In genomic region chr15:82184183-82184582, GRCm38 (mm10) we compare ENCODE assay signal across 9 mouse cellular contexts. TPM values are rescaled to one million over a fixed set of nuclear protein-coding genes. Genes with fewer than 3 reads are reported as not detected.
DNase-seq lines count a peak whose midpoint lies in the region; ATAC-seq and TF ChIP-seq lines count a peak whose summit lies in the region.
"Had no signal": no experiment of that assay in that cellular context is flagged by ENCODE, and none has a peak within 500 bp of the region (broad histone marks: within the 10 kb centered on the region; RNA-seq: fewer than 3 reads in every experiment).

No protein-coding gene starts in this region.

- ATAC-seq in midbrain, embryonic 11.5 days (ENCODE audit: low FRiP score), result 0 out of 2 replicates have a peak, but pooled peaks have one; percentile 40
- no peak for ATAC-seq in midbrain, embryonic 16.5 days
- 0 out of 2 replicates have a peak, but pooled peaks have one; percentile 37 for ATAC-seq in embryonic facial prominence, embryonic 11.5 days (replicated peaks; ENCODE audit: insufficient number of reproducible peaks, low FRiP score, low TSS enrichment, low read depth)
- ATAC-seq in kidney, embryonic 14.5 days (ENCODE audit: low FRiP score, low TSS enrichment), result peak; percentile 73; the same call in 1 of the 2 replicates
- ATAC-seq in megakaryocyte progenitor cell, adult 5-6 weeks (replicated peaks; ENCODE audit: poor library complexity), result peak; percentile 32; the same call in 1 of the 2 replicates

- no peak overlapping the region for H3K4me3 ChIP-seq in midbrain, embryonic 11.5 days (ENCODE audit: low read depth, low read length)
- no peak overlapping the region for H3K4me3 ChIP-seq in midbrain, embryonic 16.5 days (ENCODE audit: low read depth, low read length)
- H3K4me3 ChIP-seq in embryonic facial prominence, embryonic 11.5 days (ENCODE audit: low read depth, low read length), result no peak overlapping the region
- H3K4me3 ChIP-seq in kidney, embryonic 14.5 days (ENCODE audit: low read length), result no peak overlapping the region
- H3K4me3 ChIP-seq in cerebellum, adult 2 months (replicated peaks; ENCODE audit: insufficient read depth, low read depth, low read length), result no peak overlapping the region

- H3K27ac ChIP-seq in midbrain, embryonic 11.5 days (ENCODE audit: low read depth, low read length), result no peak overlapping the region
- H3K27ac ChIP-seq in midbrain, embryonic 16.5 days (ENCODE audit: low read length), result no peak overlapping the region
- no peak overlapping the region for H3K27ac ChIP-seq in embryonic facial prominence, embryonic 11.5 days (replicated peaks; ENCODE audit: low read depth, low read length)
- H3K27ac ChIP-seq in kidney, embryonic 14.5 days (ENCODE audit: low read depth, low read length), result peak overlapping the region; percentile 62; the same call in 1 of the 2 replicates
- no peak overlapping the region for H3K27ac ChIP-seq in cerebellum, adult 2 months (ENCODE audit: insufficient read depth, low read length)

- H3K4me2 ChIP-seq in midbrain, embryonic 11.5 days, result no peak overlapping the region
- H3K4me2 ChIP-seq in midbrain, embryonic 16.5 days (ENCODE audit: low read length), result no peak overlapping the region
- no peak overlapping the region; the same call in 1 of the 2 replicates for H3K4me2 ChIP-seq in embryonic facial prominence, embryonic 11.5 days (ENCODE audit: low read depth, low read length)
- H3K4me2 ChIP-seq in kidney, embryonic 14.5 days (replicated peaks; ENCODE audit: low read depth, low read length), result no peak overlapping the region

- H3K9me3 ChIP-seq in midbrain, embryonic 11.5 days (ENCODE audit: control insufficient read depth, low read length), result peaks cover 5% of the 10 kb centered on the region; the same call in 1 of the 2 replicates
- no peaks in the 10 kb centered on the region for H3K9me3 ChIP-seq in midbrain, embryonic 16.5 days (replicated peaks; ENCODE audit: control insufficient read depth, low read length, poor library complexity, severe bottlenecking)
- no peaks in the 10 kb centered on the region for H3K9me3 ChIP-seq in embryonic facial prominence, embryonic 11.5 days (replicated peaks; ENCODE audit: control insufficient read depth, low read length)
- H3K9me3 ChIP-seq in kidney, embryonic 14.5 days (ENCODE audit: control insufficient read depth, low read length), result peaks cover 6% of the 10 kb centered on the region; the same call in 1 of the 2 replicates

- peaks cover 79% of the 10 kb centered on the region for H3K36me3 ChIP-seq in midbrain, embryonic 11.5 days (ENCODE audit: control insufficient read depth, insufficient read depth, low read length)
- peaks cover 77% of the 10 kb centered on the region for H3K36me3 ChIP-seq in midbrain, embryonic 16.5 days (ENCODE audit: control insufficient read depth, insufficient read depth, low read length)
- H3K36me3 ChIP-seq in embryonic facial prominence, embryonic 11.5 days (replicated peaks; ENCODE audit: control insufficient read depth, insufficient read depth, low read depth, low read length), result peaks cover 53% of the 10 kb centered on the region
- peaks cover 93% of the 10 kb centered on the region for H3K36me3 ChIP-seq in kidney, embryonic 14.5 days (ENCODE audit: control insufficient read depth, insufficient read depth, low read length)

- TF ChIP-seq POLR2A in cerebellum, adult 2 months (IDR thresholded peaks at IDR 0.05; ENCODE audit: borderline replicate concordance, insufficient read depth, low read length), result no peak

- no peak overlapping the region for H3K9ac ChIP-seq in midbrain, embryonic 11.5 days (ENCODE audit: low read length)
- H3K9ac ChIP-seq in midbrain, embryonic 16.5 days (ENCODE audit: low read depth, low read length), result no peak overlapping the region
- no peak overlapping the region for H3K9ac ChIP-seq in embryonic facial prominence, embryonic 11.5 days (replicated peaks; ENCODE audit: low read length)
- no peak overlapping the region for H3K9ac ChIP-seq in kidney, embryonic 14.5 days (ENCODE audit: low read depth, low read length)

- TF ChIP-seq CTCF in cerebellum, adult 2 months (IDR thresholded peaks at IDR 0.05; ENCODE audit: borderline replicate concordance, insufficient read depth, low read depth, low read length), result no peak

- WGBS in midbrain, embryonic 11.5 days, result 87% methylated on average over 7 of the region's 7 CpGs
- WGBS in midbrain, embryonic 16.5 days, result 82% methylated on average over 7 of the region's 7 CpGs
- 78% methylated on average over 7 of the region's 7 CpGs for WGBS in embryonic facial prominence, embryonic 11.5 days
- 54% methylated on average over 7 of the region's 7 CpGs for WGBS in kidney, embryonic 14.5 days
- 81% methylated on average over 7 of the region's 7 CpGs for whole genome bisulfite sequencing in cerebellum, adult 2 months

- H3K4me1 ChIP-seq in midbrain, embryonic 11.5 days (ENCODE audit: control insufficient read depth, insufficient read depth, low read length), result no peaks in the 10 kb centered on the region
- no peaks in the 10 kb centered on the region for H3K4me1 ChIP-seq in midbrain, embryonic 16.5 days (ENCODE audit: control insufficient read depth, insufficient read depth, low read length)
- H3K4me1 ChIP-seq in embryonic facial prominence, embryonic 11.5 days (ENCODE audit: control insufficient read depth, insufficient read depth, low read length), result no peaks in the 10 kb centered on the region
- H3K4me1 ChIP-seq in kidney, embryonic 14.5 days (ENCODE audit: control insufficient read depth, insufficient read depth, low read length), result peaks cover 9% of the 10 kb centered on the region
- peaks cover 13% of the 10 kb centered on the region for H3K4me1 ChIP-seq in cerebellum, adult 2 months (ENCODE audit: control insufficient read depth, insufficient read depth, low read length)

- no peaks in the 10 kb centered on the region for H3K27me3 ChIP-seq in midbrain, embryonic 11.5 days (ENCODE audit: control insufficient read depth, insufficient read depth, low read length)
- H3K27me3 ChIP-seq in midbrain, embryonic 16.5 days (ENCODE audit: control insufficient read depth, insufficient read depth, low read depth, low read length), result no peaks in the 10 kb centered on the region
- no peaks in the 10 kb centered on the region for H3K27me3 ChIP-seq in embryonic facial prominence, embryonic 11.5 days (ENCODE audit: control insufficient read depth, insufficient read depth, low read length)
- H3K27me3 ChIP-seq in kidney, embryonic 14.5 days (ENCODE audit: control insufficient read depth, insufficient read depth, low read length), result no peaks in the 10 kb centered on the region
- no peaks in the 10 kb centered on the region for H3K27me3 ChIP-seq in cerebellum, adult 2 months (ENCODE audit: control insufficient read depth, insufficient read depth, low read length)

- DNase-seq in midbrain, embryonic 11.5 days (ENCODE audit: low spot score, missing footprints), result no peak
- no peak for DNase-seq in embryonic facial prominence, embryonic 11.5 days (ENCODE audit: low spot score)
- DNase-seq in right cerebral cortex, postnatal 14 days, result no peak
- no peak for DNase-seq in cerebellum, adult 2 months
- DNase-seq: heart, postnatal 14 days had no signal

RNA-seq across cellular contexts. Expression of gene Shisa8, which starts 28.4 kb away (rescaled TPM):
- 0.14 and 0.57 TPM in 2 replicates for polyA plus RNA-seq in midbrain, embryonic 11.5 days (2014; fragmentation: Nextera tagmentation; extraction: Ambion mirVana)
- polyA plus RNA-seq in midbrain, embryonic 16.5 days (2015; fragmentation: Nextera tagmentation; extraction: Ambion mirVana), result 0.77 and 1.0 TPM in 2 replicates
- polyA plus RNA-seq in embryonic facial prominence, embryonic 11.5 days (2014; fragmentation: Nextera tagmentation; extraction: Ambion mirVana), result 0.18 and 0.26 TPM in 2 replicates
- polyA plus RNA-seq in kidney, embryonic 14.5 days (2014; fragmentation: Nextera tagmentation; extraction: Ambion mirVana), result 0.80 and 1.1 TPM in 2 replicates
- 0.10 and 0.12 TPM in 2 replicates for total RNA-seq in megakaryocyte progenitor cell, adult 5-6 weeks (2015)
- total RNA-seq in megakaryocyte progenitor cell, adult 5-6 weeks (2017), result 0.27 and 3.2 TPM in 2 replicates
- 65.4 and 69.9 TPM in 2 replicates for polyA plus RNA-seq in cerebellum, adult 2 months (2012; rRNA removed)

RNA-seq across cellular contexts. Expression of gene Srebf2, which starts 37.2 kb away (rescaled TPM):
- polyA plus RNA-seq in midbrain, embryonic 11.5 days (2014; fragmentation: Nextera tagmentation; extraction: Ambion mirVana), result 148 and 170 TPM in 2 replicates
- polyA plus RNA-seq in midbrain, embryonic 16.5 days (2015; fragmentation: Nextera tagmentation; extraction: Ambion mirVana), result 194 and 218 TPM in 2 replicates
- polyA plus RNA-seq in embryonic facial prominence, embryonic 11.5 days (2014; fragmentation: Nextera tagmentation; extraction: Ambion mirVana), result 105 and 109 TPM in 2 replicates
- polyA plus RNA-seq in kidney, embryonic 14.5 days (2014; fragmentation: Nextera tagmentation; extraction: Ambion mirVana), result 76.9 and 114 TPM in 2 replicates
- 24.7 and 28.3 TPM in 2 replicates for total RNA-seq in megakaryocyte progenitor cell, adult 5-6 weeks (2015)
- total RNA-seq in megakaryocyte progenitor cell, adult 5-6 weeks (2017), result 21.0 and 23.7 TPM in 2 replicates
- 104 and 105 TPM in 2 replicates for polyA plus RNA-seq in cerebellum, adult 2 months (2012; rRNA removed)

RNA-seq across cellular contexts. Expression of gene Tnfrsf13c, which starts 40.0 kb away (rescaled TPM):
- 0.07 and 0.17 TPM in 2 replicates for polyA plus RNA-seq in midbrain, embryonic 11.5 days (2014; fragmentation: Nextera tagmentation; extraction: Ambion mirVana)
- 0.14 TPM in 1 of 2 replicates, not detected in the other for polyA plus RNA-seq in midbrain, embryonic 16.5 days (2015; fragmentation: Nextera tagmentation; extraction: Ambion mirVana)
- 0.42 TPM in 1 of 2 replicates, not detected in the other for polyA plus RNA-seq in embryonic facial prominence, embryonic 11.5 days (2014; fragmentation: Nextera tagmentation; extraction: Ambion mirVana)
- 0.12 and 0.13 TPM in 2 replicates for polyA plus RNA-seq in kidney, embryonic 14.5 days (2014; fragmentation: Nextera tagmentation; extraction: Ambion mirVana)
- total RNA-seq in megakaryocyte progenitor cell, adult 5-6 weeks (2015), result 2.1 and 2.4 TPM in 2 replicates
- total RNA-seq in megakaryocyte progenitor cell, adult 5-6 weeks (2017), result 0.34 and 0.92 TPM in 2 replicates
- polyA plus RNA-seq in cerebellum, adult 2 months (2012; rRNA removed), result 0.89 and 0.93 TPM in 2 replicates
- polyA plus RNA-seq: limb, embryonic 11.5 days had no signal

RNA-seq across cellular contexts. Expression of gene Ccdc134, which starts 56.5 kb away (rescaled TPM):
- polyA plus RNA-seq in midbrain, embryonic 11.5 days (2014; fragmentation: Nextera tagmentation; extraction: Ambion mirVana), result 17.2 and 18.5 TPM in 2 replicates
- polyA plus RNA-seq in midbrain, embryonic 16.5 days (2015; fragmentation: Nextera tagmentation; extraction: Ambion mirVana), result 10.5 and 11.3 TPM in 2 replicates
- 19.9 and 21.0 TPM in 2 replicates for polyA plus RNA-seq in embryonic facial prominence, embryonic 11.5 days (2014; fragmentation: Nextera tagmentation; extraction: Ambion mirVana)
- 12.8 and 19.6 TPM in 2 replicates for polyA plus RNA-seq in kidney, embryonic 14.5 days (2014; fragmentation: Nextera tagmentation; extraction: Ambion mirVana)
- 5.5 and 10.4 TPM in 2 replicates for total RNA-seq in megakaryocyte progenitor cell, adult 5-6 weeks (2015)
- 19.6 and 29.7 TPM in 2 replicates for total RNA-seq in megakaryocyte progenitor cell, adult 5-6 weeks (2017)
- 15.4 and 15.5 TPM in 2 replicates for polyA plus RNA-seq in cerebellum, adult 2 months (2012; rRNA removed)

Comparison
In these comparisons a context has a peak if more than half of its experiments do, and no peak if none do; other contexts are left out.
1. RNA of gene Shisa8, which starts 28.4 kb away (polyA plus RNA-seq): 65.4 to 69.9 TPM in cerebellum, adult 2 months; 0.77 to 1.0 TPM in midbrain, embryonic 16.5 days, 0.80 to 1.1 TPM in kidney, embryonic 14.5 days, 0.14 to 0.57 TPM in midbrain, embryonic 11.5 days and 0.18 to 0.26 TPM in embryonic facial prominence, embryonic 11.5 days; every median in the first group is over 10 times any median in the second.